Mouse (Mus musculus): ENCODE measurements at regions not wholly inside any gene's neighbourhood (a gene's known extent, or its start where the extent isn't known, plus 50 kb on each side); places are given as distances from the start of the nearest gene placed in this dataset.

- ATAC-seq (replicated peaks in 1 of 2; ENCODE audit: insufficient read depth in 1 of 2, low FRiP score in 2 of 2, low TSS enrichment in 1 of 2, low read depth in 1 of 2, poor library complexity in 2 of 2, severe bottlenecking in 2 of 2) = no peak
Measured at GRCm38 (mm10) chr8:34726145-34726767, 614.7 kb upstream of the Gm10131 start.

GRCm38 (mm10) chr8:34725546-34725945 is 614.0 kb upstream of the Gm10131 start:
- ATAC-seq (replicated peaks in 1 of 2; ENCODE audit: insufficient read depth in 1 of 2, low FRiP score in 2 of 2, low TSS enrichment in 1 of 2, low read depth in 1 of 2, poor library complexity in 2 of 2, severe bottlenecking in 2 of 2) = no peak

GRCm38 (mm10) chr8:34709911-34710733 is 598.6 kb upstream of the Gm10131 start:
- ATAC-seq (replicated peaks in 1 of 2; ENCODE audit: insufficient read depth in 1 of 2, low FRiP score in 2 of 2, low TSS enrichment in 1 of 2, low read depth in 1 of 2, poor library complexity in 2 of 2, severe bottlenecking in 2 of 2) = no peak

- ATAC-seq (replicated peaks in 1 of 2; ENCODE audit: insufficient read depth in 1 of 2, low FRiP score in 2 of 2, low TSS enrichment in 1 of 2, low read depth in 1 of 2, poor library complexity in 2 of 2, severe bottlenecking in 2 of 2) = no peak
Measured at GRCm38 (mm10) chr8:34709316-34709715, 597.8 kb upstream of the Gm10131 start.

- no peak for ATAC-seq (replicated peaks in 1 of 2; ENCODE audit: insufficient read depth in 1 of 2, low FRiP score in 2 of 2, low TSS enrichment in 1 of 2, low read depth in 1 of 2, poor library complexity in 2 of 2, severe bottlenecking in 2 of 2)
Measured at GRCm38 (mm10) chr8:34703351-34703750, 591.8 kb upstream of the Gm10131 start.

GRCm38 (mm10) chr8:34702806-34703205 is 591.3 kb upstream of the Gm10131 start:
- ATAC-seq (replicated peaks in 1 of 2; ENCODE audit: insufficient read depth in 1 of 2, low FRiP score in 2 of 2, low TSS enrichment in 1 of 2, low read depth in 1 of 2, poor library complexity in 2 of 2, severe bottlenecking in 2 of 2) = no peak

GRCm38 (mm10) chr8:34699015-34699414 is 587.5 kb upstream of the Gm10131 start:
- no peak for ATAC-seq (replicated peaks in 1 of 2; ENCODE audit: insufficient read depth in 1 of 2, low FRiP score in 2 of 2, low TSS enrichment in 1 of 2, low read depth in 1 of 2, poor library complexity in 2 of 2, severe bottlenecking in 2 of 2)

GRCm38 (mm10) chr8:34696365-34696764 is 584.8 kb upstream of the Gm10131 start:
- ATAC-seq (replicated peaks in 1 of 2; ENCODE audit: insufficient read depth in 1 of 2, low FRiP score in 2 of 2, low TSS enrichment in 1 of 2, low read depth in 1 of 2, poor library complexity in 2 of 2, severe bottlenecking in 2 of 2) = no peak

- ATAC-seq (replicated peaks in 1 of 2; ENCODE audit: insufficient read depth in 1 of 2, low FRiP score in 2 of 2, low TSS enrichment in 1 of 2, low read depth in 1 of 2, poor library complexity in 2 of 2, severe bottlenecking in 2 of 2) = no peak
Measured at GRCm38 (mm10) chr8:34692606-34693005, 581.1 kb upstream of the Gm10131 start.

GRCm38 (mm10) chr8:34691776-34692175 is 580.2 kb upstream of the Gm10131 start:
- ATAC-seq (replicated peaks in 1 of 2; ENCODE audit: insufficient read depth in 1 of 2, low FRiP score in 2 of 2, low TSS enrichment in 1 of 2, low read depth in 1 of 2, poor library complexity in 2 of 2, severe bottlenecking in 2 of 2) = no peak

- ATAC-seq (replicated peaks in 1 of 2; ENCODE audit: insufficient read depth in 1 of 2, low FRiP score in 2 of 2, low TSS enrichment in 1 of 2, low read depth in 1 of 2, poor library complexity in 2 of 2, severe bottlenecking in 2 of 2) = peak; percentile 52 to 64
Measured at GRCm38 (mm10) chr8:34689825-34690493, 578.4 kb upstream of the Gm10131 start.

GRCm38 (mm10) chr8:34689049-34689824 is 577.7 kb upstream of the Gm10131 start:
- peak; percentile 51 to 57 for ATAC-seq (replicated peaks in 1 of 2; ENCODE audit: insufficient read depth in 1 of 2, low FRiP score in 2 of 2, low TSS enrichment in 1 of 2, low read depth in 1 of 2, poor library complexity in 2 of 2, severe bottlenecking in 2 of 2)

GRCm38 (mm10) chr8:34688396-34689048 is 577.0 kb upstream of the Gm10131 start:
- no peak for ATAC-seq (replicated peaks in 1 of 2; ENCODE audit: insufficient read depth in 1 of 2, low FRiP score in 2 of 2, low TSS enrichment in 1 of 2, low read depth in 1 of 2, poor library complexity in 2 of 2, severe bottlenecking in 2 of 2)

GRCm38 (mm10) chr8:34686371-34686770 is 574.8 kb upstream of the Gm10131 start:
- no peak for ATAC-seq (replicated peaks in 1 of 2; ENCODE audit: insufficient read depth in 1 of 2, low FRiP score in 2 of 2, low TSS enrichment in 1 of 2, low read depth in 1 of 2, poor library complexity in 2 of 2, severe bottlenecking in 2 of 2)

GRCm38 (mm10) chr8:34684683-34685082 is 573.1 kb upstream of the Gm10131 start:
- no peak for ATAC-seq (replicated peaks in 1 of 2; ENCODE audit: insufficient read depth in 1 of 2, low FRiP score in 2 of 2, low TSS enrichment in 1 of 2, low read depth in 1 of 2, poor library complexity in 2 of 2, severe bottlenecking in 2 of 2)

GRCm38 (mm10) chr8:34683173-34683572 is 571.6 kb upstream of the Gm10131 start:
- no peak for ATAC-seq (replicated peaks in 1 of 2; ENCODE audit: insufficient read depth in 1 of 2, low FRiP score in 2 of 2, low TSS enrichment in 1 of 2, low read depth in 1 of 2, poor library complexity in 2 of 2, severe bottlenecking in 2 of 2)

GRCm38 (mm10) chr8:34682221-34682620 is 570.7 kb upstream of the Gm10131 start:
- no peak for ATAC-seq (replicated peaks in 1 of 2; ENCODE audit: insufficient read depth in 1 of 2, low FRiP score in 2 of 2, low TSS enrichment in 1 of 2, low read depth in 1 of 2, poor library complexity in 2 of 2, severe bottlenecking in 2 of 2)

Measured in hematopoietic stem cell, adult 5-6 weeks (primary cell).